Mouse (Mus musculus): ENCODE results near the gene Nxt1. TPM values are rescaled to one million over a fixed set of nuclear protein-coding genes. Genes with fewer than 3 reads are reported as not detected.

Nxt1 gene
- polyA plus RNA-seq, 1 experiment from 2014 or later, result 62.4 TPM

- Histone ChIP-seq H3K9me3 (no peaks in the 10 kb centered on the region), H3K27ac (replicated peaks) (no peak overlapping the region), H3K4me2 (replicated peaks) (no peak overlapping the region), H3K36me3 (no peaks in the 10 kb centered on the region), H3K9ac (replicated peaks) (no peak overlapping the region), H3K4me1 (no peaks in the 10 kb centered on the region), H3K4me3 (no peak overlapping the region), H3K27me3 (no peaks in the 10 kb centered on the region)
- WGBS, result 94% methylated on average over 1 of the region's 1 CpGs
- no peak for ATAC-seq (replicated peaks)
Measured at GRCm38 (mm10) chr2:148663458-148663857, 8.9 kb upstream of the Nxt1 start.

GRCm38 (mm10) chr2:148677801-148678200 is 5.4 kb downstream of the Nxt1 start:
- H3K9me3 ChIP-seq, result no peaks in the 10 kb centered on the region
- H3K4me3 ChIP-seq, result peak overlapping the region; percentile 52
- H3K4me1 ChIP-seq, result peaks cover 64% of the 10 kb centered on the region
- peak overlapping the region; percentile 88 for H3K27ac ChIP-seq (replicated peaks)
- peak overlapping the region; percentile 58 for H3K4me2 ChIP-seq (replicated peaks)
- peak overlapping the region; percentile 36 for H3K9ac ChIP-seq (replicated peaks)
- no peaks in the 10 kb centered on the region for H3K27me3 ChIP-seq
- H3K36me3 ChIP-seq, result peaks cover 14% of the 10 kb centered on the region
- ATAC-seq (replicated peaks), result peak; percentile 45
- WGBS, result 2% methylated on average over 26 of the region's 26 CpGs

- peak overlapping the region; percentile 88 for H3K27ac ChIP-seq (replicated peaks)
- H3K4me1 ChIP-seq, result peaks cover 50% of the 10 kb centered on the region
- peak; percentile 20 for ATAC-seq (replicated peaks)
- peak overlapping the region; percentile 38 for H3K4me2 ChIP-seq (replicated peaks)
- no peak overlapping the region; the same call in 1 of the 2 replicates for H3K9ac ChIP-seq (replicated peaks)
- peak overlapping the region; percentile 21 for H3K4me3 ChIP-seq
- no peaks in the 10 kb centered on the region for H3K27me3 ChIP-seq
- no peaks in the 10 kb centered on the region for H3K9me3 ChIP-seq
- WGBS, result 0% methylated on average over 9 of the region's 9 CpGs
- peaks cover 21% of the 10 kb centered on the region for H3K36me3 ChIP-seq
Measured at GRCm38 (mm10) chr2:148679346-148679745, 6.9 kb downstream of the Nxt1 start.

- peak; percentile 91 for ATAC-seq (replicated peaks)
- WGBS, result under 1% methylated on average over 39 of the region's 39 CpGs
- Histone ChIP-seq H3K27me3 (no peaks in the 10 kb centered on the region), H3K27ac (replicated peaks) (peak within 1 kb of the TSS; percentile 88), H3K4me3 (peak within 1 kb of the TSS; percentile 90), H3K4me1 (peaks cover 48% of the 10 kb centered on the region), H3K9ac (replicated peaks) (peak within 1 kb of the TSS; percentile 84), H3K9me3 (no peaks in the 10 kb centered on the region), H3K36me3 (peaks cover 29% of the 10 kb centered on the region), H3K4me2 (replicated peaks) (peak within 1 kb of the TSS; percentile 94)
Measured at GRCm38 (mm10) chr2:148680775-148681291, 8.4 kb downstream of the Nxt1 start, which contains the start of gene Gzf1. Gene Gzf1 (plus strand): TSS chr2:148681023.

- H3K27ac ChIP-seq (replicated peaks), result peak overlapping the region; percentile 88
- H3K4me3 ChIP-seq, result peak overlapping the region; percentile 90
- H3K4me1 ChIP-seq, result peaks cover 49% of the 10 kb centered on the region
- H3K9ac ChIP-seq (replicated peaks), result peak overlapping the region; percentile 84
- peaks cover 28% of the 10 kb centered on the region for H3K36me3 ChIP-seq
- 7% methylated on average over 17 of the region's 17 CpGs for WGBS
- peak; percentile 49 for ATAC-seq (replicated peaks)
- no peaks in the 10 kb centered on the region for H3K9me3 ChIP-seq
- no peaks in the 10 kb centered on the region for H3K27me3 ChIP-seq
- H3K4me2 ChIP-seq (replicated peaks), result peak overlapping the region; percentile 94
Measured at GRCm38 (mm10) chr2:148681461-148681891, 9.1 kb downstream of the Nxt1 start.

- no peaks in the 10 kb centered on the region for H3K9me3 ChIP-seq
- H3K27me3 ChIP-seq, result no peaks in the 10 kb centered on the region
- H3K4me1 ChIP-seq, result peaks cover 40% of the 10 kb centered on the region
- no peak overlapping the region for H3K4me2 ChIP-seq (replicated peaks)
- ATAC-seq (replicated peaks), result no peak
- no peak overlapping the region for H3K9ac ChIP-seq (replicated peaks)
- WGBS, result 95% methylated on average over 1 of the region's 1 CpGs
- no peak overlapping the region for H3K27ac ChIP-seq (replicated peaks)
- H3K36me3 ChIP-seq, result peaks cover 38% of the 10 kb centered on the region
- no peak overlapping the region for H3K4me3 ChIP-seq
Measured at GRCm38 (mm10) chr2:148683031-148683430, 10.6 kb downstream of the Nxt1 start.

- Histone ChIP-seq H3K9me3 (no peaks in the 10 kb centered on the region), H3K27ac (replicated peaks) (no peak overlapping the region), H3K4me3 (no peak overlapping the region), H3K4me1 (peaks cover 22% of the 10 kb centered on the region), H3K9ac (replicated peaks) (no peak overlapping the region), H3K27me3 (no peaks in the 10 kb centered on the region), H3K36me3 (peaks cover 49% of the 10 kb centered on the region), H3K4me2 (replicated peaks) (no peak overlapping the region)
- no peak for ATAC-seq (replicated peaks)
- 100% methylated on average over 2 of the region's 2 CpGs for WGBS
Measured at GRCm38 (mm10) chr2:148684972-148685371, 12.6 kb downstream of the Nxt1 start.

GRCm38 (mm10) chr2:148685709-148686108 is 13.3 kb downstream of the Nxt1 start:
- Histone ChIP-seq H3K9me3 (no peaks in the 10 kb centered on the region), H3K27ac (replicated peaks) (no peak overlapping the region), H3K9ac (replicated peaks) (no peak overlapping the region), H3K4me1 (peaks cover 17% of the 10 kb centered on the region), H3K27me3 (no peaks in the 10 kb centered on the region), H3K36me3 (peaks cover 56% of the 10 kb centered on the region), H3K4me3 (no peak overlapping the region), H3K4me2 (replicated peaks) (no peak overlapping the region)
- WGBS, result 92% methylated on average over 3 of the region's 3 CpGs
- no peak for ATAC-seq (replicated peaks)

- Histone ChIP-seq H3K9me3 (no peaks in the 10 kb centered on the region), H3K9ac (replicated peaks) (no peak overlapping the region), H3K27me3 (no peaks in the 10 kb centered on the region), H3K4me1 (peaks cover 11% of the 10 kb centered on the region), H3K4me3 (no peak overlapping the region), H3K27ac (replicated peaks) (no peak overlapping the region), H3K4me2 (replicated peaks) (no peak overlapping the region), H3K36me3 (peaks cover 67% of the 10 kb centered on the region)
- ATAC-seq (replicated peaks), result no peak
- 98% methylated on average over 1 of the region's 1 CpGs for WGBS
Measured at GRCm38 (mm10) chr2:148686862-148687261, 14.5 kb downstream of the Nxt1 start.

GRCm38 (mm10) chr2:148687971-148688370 is 15.6 kb downstream of the Nxt1 start:
- Histone ChIP-seq H3K27me3 (no peaks in the 10 kb centered on the region), H3K4me3 (no peak overlapping the region), H3K4me1 (0 out of 2 replicates have a peak, but pooled peaks cover 4% of the 10 kb centered on the region), H3K9me3 (no peaks in the 10 kb centered on the region), H3K27ac (replicated peaks) (no peak overlapping the region), H3K36me3 (peaks cover 74% of the 10 kb centered on the region), H3K4me2 (replicated peaks) (no peak overlapping the region), H3K9ac (replicated peaks) (no peak overlapping the region)
- WGBS, result 97% methylated on average over 5 of the region's 5 CpGs
- no peak for ATAC-seq (replicated peaks)

GRCm38 (mm10) chr2:148689444-148690140 is 17.2 kb downstream of the Nxt1 start:
- Histone ChIP-seq H3K27me3 (no peaks in the 10 kb centered on the region), H3K4me3 (no peak overlapping the region), H3K4me2 (replicated peaks) (no peak overlapping the region), H3K9me3 (no peaks in the 10 kb centered on the region), H3K9ac (replicated peaks) (no peak overlapping the region), H3K36me3 (peaks cover 74% of the 10 kb centered on the region), H3K4me1 (0 out of 2 replicates have a peak, but pooled peaks cover 4% of the 10 kb centered on the region), H3K27ac (replicated peaks) (no peak overlapping the region)
- 94% methylated on average over 6 of the region's 6 CpGs for WGBS
- ATAC-seq (replicated peaks), result 0 out of 2 replicates have a peak, but pooled peaks have one; percentile 32

GRCm38 (mm10) chr2:148690291-148690690 is 17.9 kb downstream of the Nxt1 start:
- Histone ChIP-seq H3K27ac (replicated peaks) (no peak overlapping the region), H3K9ac (replicated peaks) (no peak overlapping the region), H3K9me3 (no peaks in the 10 kb centered on the region), H3K36me3 (peaks cover 75% of the 10 kb centered on the region), H3K27me3 (no peaks in the 10 kb centered on the region), H3K4me1 (0 out of 2 replicates have a peak, but pooled peaks cover 4% of the 10 kb centered on the region), H3K4me2 (replicated peaks) (no peak overlapping the region), H3K4me3 (no peak overlapping the region)
- ATAC-seq (replicated peaks), result no peak
- 93% methylated on average over 3 of the region's 3 CpGs for WGBS
